Comparison of ENCODE assay signal across 10 mouse cellular contexts in the genomic region with DNA sequence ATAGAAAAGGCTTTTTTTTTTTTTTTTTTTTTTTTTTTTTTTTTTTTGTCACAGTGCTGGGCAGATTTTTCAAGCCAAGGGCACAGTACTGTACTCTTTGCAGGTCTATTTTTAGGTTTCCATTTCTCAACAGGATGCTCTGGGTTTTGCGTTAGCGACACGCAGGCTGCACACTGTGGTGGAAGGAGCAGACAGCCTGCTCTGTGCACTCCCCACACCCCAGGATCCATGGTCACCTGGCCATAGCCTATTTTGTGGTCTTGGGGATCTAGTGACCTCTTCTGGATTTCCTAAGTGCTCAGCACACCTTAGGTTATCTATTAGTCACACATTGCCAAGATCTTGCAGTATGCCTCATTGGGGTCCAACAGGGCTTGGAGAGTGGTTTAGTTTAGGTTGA.
A peak's percentile ranks its signal among the peaks of the same experiment; 100 is the strongest.
DNase-seq lines count a peak whose midpoint lies in the region; ATAC-seq and TF ChIP-seq lines count a peak whose summit lies in the region.
"Had no signal": no experiment of that assay in that cellular context is flagged by ENCODE, and none has a peak within 500 bp of the region (broad histone marks: within the 10 kb centered on the region; RNA-seq: fewer than 3 reads in every experiment).

No protein-coding gene starts in this region.

- no peaks in the 10 kb centered on the region for H3K9me3 ChIP-seq in heart, postnatal 0 days (replicated peaks; ENCODE audit: control insufficient read depth, low read length)
- no peaks in the 10 kb centered on the region for H3K9me3 ChIP-seq in neural tube, embryonic 14.5 days (ENCODE audit: control insufficient read depth, low read length)
- peaks cover 4% of the 10 kb centered on the region; the same call in 1 of the 2 replicates for H3K9me3 ChIP-seq in neural tube, embryonic 15.5 days (replicated peaks)
- H3K9me3 ChIP-seq: liver, embryonic 12.5 days had no signal

- WGBS in heart, postnatal 0 days, result 4% methylated on average over 3 of the region's 3 CpGs
- WGBS in neural tube, embryonic 14.5 days, result 92% methylated on average over 3 of the region's 3 CpGs
- WGBS in neural tube, embryonic 15.5 days, result 85% methylated on average over 3 of the region's 3 CpGs

- H3K27ac ChIP-seq in heart, postnatal 0 days (ENCODE audit: low read depth), result no peak overlapping the region
- no peak overlapping the region for H3K27ac ChIP-seq in neural tube, embryonic 14.5 days (ENCODE audit: low read depth, low read length)
- H3K27ac ChIP-seq in neural tube, embryonic 15.5 days (replicated peaks), result no peak overlapping the region
- H3K27ac ChIP-seq: liver, embryonic 12.5 days had no signal

- ATAC-seq in heart, postnatal 0 days (ENCODE audit: insufficient read depth, low read depth), result peak; percentile 57; the same call in 1 of the 2 replicates
- ATAC-seq in neural tube, embryonic 14.5 days (ENCODE audit: low read depth), result 0 out of 2 replicates have a peak, but pooled peaks have one; percentile 24
- ATAC-seq in neural tube, embryonic 15.5 days (ENCODE audit: low FRiP score), result no peak
- no peak for ATAC-seq in megakaryocyte-erythroid progenitor cell, adult 5-6 weeks (replicated peaks; ENCODE audit: low FRiP score, low TSS enrichment, poor library complexity, severe bottlenecking)
- ATAC-seq: CD4-positive, CD25-positive, alpha-beta regulatory T cell, adult 4 months; liver, embryonic 12.5 days had no signal

- no peak for TF ChIP-seq CTCF in heart, postnatal 0 days (IDR thresholded peaks at IDR 0.05; ENCODE audit: low read depth)

- no peak overlapping the region for H3K4me3 ChIP-seq in heart, postnatal 0 days (ENCODE audit: low read depth, low read length)
- no peak overlapping the region for H3K4me3 ChIP-seq in neural tube, embryonic 14.5 days (ENCODE audit: low read depth, low read length)
- no peak overlapping the region for H3K4me3 ChIP-seq in neural tube, embryonic 15.5 days (replicated peaks)
- H3K4me3 ChIP-seq: liver, embryonic 12.5 days had no signal

- no peak overlapping the region for H3K4me2 ChIP-seq in heart, postnatal 0 days (ENCODE audit: low read depth, low read length)
- H3K4me2 ChIP-seq in neural tube, embryonic 14.5 days (ENCODE audit: low read depth, low read length), result no peak overlapping the region
- H3K4me2 ChIP-seq in neural tube, embryonic 15.5 days, result no peak overlapping the region
- H3K4me2 ChIP-seq: liver, embryonic 12.5 days had no signal

- H3K4me1 ChIP-seq in heart, postnatal 0 days (ENCODE audit: control insufficient read depth, insufficient read depth), result no peaks in the 10 kb centered on the region
- H3K4me1 ChIP-seq in neural tube, embryonic 14.5 days (ENCODE audit: control insufficient read depth, insufficient read depth, low read length), result no peaks in the 10 kb centered on the region
- H3K4me1 ChIP-seq in neural tube, embryonic 15.5 days, result no peaks in the 10 kb centered on the region
- H3K4me1 ChIP-seq: liver, embryonic 12.5 days had no signal

- H3K36me3 ChIP-seq in heart, postnatal 0 days (replicated peaks; ENCODE audit: control insufficient read depth, insufficient read depth, low read length), result no peaks in the 10 kb centered on the region
- H3K36me3 ChIP-seq in neural tube, embryonic 14.5 days (ENCODE audit: control insufficient read depth, insufficient read depth, low read length), result no peaks in the 10 kb centered on the region
- H3K36me3 ChIP-seq in neural tube, embryonic 15.5 days, result no peaks in the 10 kb centered on the region
- H3K36me3 ChIP-seq: liver, embryonic 12.5 days had no signal

- TF ChIP-seq EP300 in heart, postnatal 0 days (IDR thresholded peaks at IDR 0.05; ENCODE audit: low read depth), result no peak

- H3K27me3 ChIP-seq in heart, postnatal 0 days (ENCODE audit: control insufficient read depth, insufficient read depth, low read length), result no peaks in the 10 kb centered on the region
- no peaks in the 10 kb centered on the region for H3K27me3 ChIP-seq in neural tube, embryonic 14.5 days (ENCODE audit: control insufficient read depth, insufficient read depth, low read length)
- H3K27me3 ChIP-seq in neural tube, embryonic 15.5 days (replicated peaks), result no peaks in the 10 kb centered on the region
- H3K27me3 ChIP-seq: liver, embryonic 12.5 days had no signal

- DNase-seq in heart, postnatal 0 days (ENCODE audit: low spot score), result no peak
- no peak for DNase-seq in heart, postnatal 4 days
- peak; percentile 48 for DNase-seq in cerebellum, adult 8-10 months
- peak; percentile 3 for DNase-seq in testis, postnatal 14 days (ENCODE audit: low spot score)
- DNase-seq in thymus, postnatal 14 days, result no peak

- no peak overlapping the region for H3K9ac ChIP-seq in heart, postnatal 0 days (replicated peaks; ENCODE audit: low read depth, low read length)
- no peak overlapping the region for H3K9ac ChIP-seq in neural tube, embryonic 14.5 days (replicated peaks; ENCODE audit: low read depth, low read length)
- H3K9ac ChIP-seq in neural tube, embryonic 15.5 days (replicated peaks), result no peak overlapping the region
- H3K9ac ChIP-seq: liver, embryonic 12.5 days had no signal

Comparison
In these comparisons a context has a peak if more than half of its experiments do, and no peak if none do; other contexts are left out.
1. ATAC-seq: peak in heart, postnatal 0 days (single experiment) and neural tube, embryonic 14.5 days (single experiment); none in neural tube, embryonic 15.5 days (single experiment) and megakaryocyte-erythroid progenitor cell, adult 5-6 weeks (single experiment).
2. DNase-seq: peak in cerebellum, adult 8-10 months (single experiment) and testis, postnatal 14 days (single experiment); none in heart, postnatal 0 days (single experiment), heart, postnatal 4 days (single experiment) and thymus, postnatal 14 days (single experiment).